Mouse (Mus musculus) induced T-regulatory cell, adult 2 months (primary cell): ENCODE measurements around the gene Rfxank.

ENCODE experiments used
- DNase-seq: peaks from one replicate; pipeline ENCODE4 v3.0.0-alpha.2; 2012; ENCODE audit warnings: low read depth

The Rfxank gene

GRCm38 (mm10) chr8:70104506-70104905, 34.4 kb downstream of the Rfxank start:
- peak; percentile 77 for DNase-seq

DNA sequence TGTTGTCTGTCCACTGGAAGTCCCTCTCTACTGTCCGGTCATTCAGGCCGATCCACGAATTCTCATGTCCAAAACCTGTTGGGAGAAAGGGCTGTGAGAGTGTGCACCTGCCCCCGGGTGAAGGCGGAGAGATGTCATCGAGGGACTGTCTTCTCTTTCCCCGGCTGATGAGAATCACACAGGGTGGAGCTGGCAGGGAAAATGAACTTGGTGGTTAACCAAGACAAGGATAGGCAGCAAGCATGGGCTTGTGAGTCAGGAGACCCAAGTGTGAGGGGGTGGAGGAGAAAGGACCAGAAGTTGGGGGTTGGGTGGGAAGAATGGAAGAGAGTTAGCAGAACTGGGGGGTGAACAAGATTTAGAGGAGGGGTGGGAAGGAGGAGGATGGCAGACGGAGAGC, 38.7 kb downstream of the Rfxank start:
- DNase-seq: no peak

- DNase-seq: no peak
Measured at GRCm38 (mm10) chr8:70099276-70099675, 39.7 kb downstream of the Rfxank start.

DNA sequence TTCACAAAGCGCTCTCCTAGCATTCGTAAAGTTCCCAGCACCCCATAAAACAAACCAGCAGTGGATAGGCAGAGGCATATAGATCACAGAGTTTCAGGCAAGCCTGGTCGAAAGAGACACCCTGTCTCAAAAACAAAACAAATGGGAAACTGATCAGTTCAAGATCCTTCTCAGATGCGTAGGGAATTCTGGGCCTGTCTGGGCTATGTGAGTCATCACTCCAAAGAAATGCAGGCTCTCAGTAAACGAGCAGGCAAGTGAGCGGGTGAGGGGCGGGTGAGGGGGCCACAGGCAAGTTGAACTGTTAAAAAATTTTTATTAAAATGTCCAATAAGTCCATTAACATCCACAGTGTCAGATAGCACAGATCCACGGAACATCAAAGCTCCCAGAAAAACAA, 46.2 kb downstream of the Rfxank start:
- DNase-seq: no peak

DNA sequence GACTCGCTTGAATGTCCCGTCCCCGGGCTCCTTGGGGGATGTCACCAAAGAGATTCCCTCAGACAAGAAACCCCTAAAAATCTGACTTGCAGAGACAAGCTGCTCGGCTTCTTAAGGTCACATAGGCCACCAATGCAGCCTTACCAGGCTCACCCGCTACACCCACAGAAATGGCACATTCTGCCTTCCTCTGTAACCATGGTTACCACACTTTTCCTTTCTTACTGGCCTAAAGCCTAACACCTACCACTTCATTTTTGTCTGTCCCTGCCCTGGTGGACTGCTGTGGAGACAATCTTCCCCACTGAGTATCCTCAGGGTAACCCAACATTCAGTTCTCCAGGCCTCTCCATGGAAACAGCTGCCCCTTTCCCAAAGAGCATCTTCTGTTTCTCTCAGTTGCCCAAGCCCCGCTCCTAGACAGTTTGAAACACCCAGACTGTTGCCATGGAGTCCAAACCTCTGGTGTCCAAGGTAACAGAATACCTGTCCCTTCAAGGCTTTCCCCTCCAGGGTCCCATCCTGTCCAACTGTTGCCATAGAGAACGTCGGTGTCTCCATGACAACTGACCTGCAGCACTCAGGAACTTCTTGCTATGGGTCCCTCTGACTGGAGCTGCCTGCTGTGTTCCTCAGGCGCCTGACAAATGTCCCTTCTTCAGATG, 49.5 kb downstream of the Rfxank start:
- no peak for DNase-seq

GRCm38 (mm10) chr8:70087836-70088650, 50.9 kb downstream of the Rfxank start:
- no peak for DNase-seq

- no peak for DNase-seq
Measured at GRCm38 (mm10) chr8:70087237-70087636, 51.7 kb downstream of the Rfxank start.

- DNase-seq: no peak
Measured at GRCm38 (mm10) chr8:70086151-70086550, 52.8 kb downstream of the Rfxank start.

DNA sequence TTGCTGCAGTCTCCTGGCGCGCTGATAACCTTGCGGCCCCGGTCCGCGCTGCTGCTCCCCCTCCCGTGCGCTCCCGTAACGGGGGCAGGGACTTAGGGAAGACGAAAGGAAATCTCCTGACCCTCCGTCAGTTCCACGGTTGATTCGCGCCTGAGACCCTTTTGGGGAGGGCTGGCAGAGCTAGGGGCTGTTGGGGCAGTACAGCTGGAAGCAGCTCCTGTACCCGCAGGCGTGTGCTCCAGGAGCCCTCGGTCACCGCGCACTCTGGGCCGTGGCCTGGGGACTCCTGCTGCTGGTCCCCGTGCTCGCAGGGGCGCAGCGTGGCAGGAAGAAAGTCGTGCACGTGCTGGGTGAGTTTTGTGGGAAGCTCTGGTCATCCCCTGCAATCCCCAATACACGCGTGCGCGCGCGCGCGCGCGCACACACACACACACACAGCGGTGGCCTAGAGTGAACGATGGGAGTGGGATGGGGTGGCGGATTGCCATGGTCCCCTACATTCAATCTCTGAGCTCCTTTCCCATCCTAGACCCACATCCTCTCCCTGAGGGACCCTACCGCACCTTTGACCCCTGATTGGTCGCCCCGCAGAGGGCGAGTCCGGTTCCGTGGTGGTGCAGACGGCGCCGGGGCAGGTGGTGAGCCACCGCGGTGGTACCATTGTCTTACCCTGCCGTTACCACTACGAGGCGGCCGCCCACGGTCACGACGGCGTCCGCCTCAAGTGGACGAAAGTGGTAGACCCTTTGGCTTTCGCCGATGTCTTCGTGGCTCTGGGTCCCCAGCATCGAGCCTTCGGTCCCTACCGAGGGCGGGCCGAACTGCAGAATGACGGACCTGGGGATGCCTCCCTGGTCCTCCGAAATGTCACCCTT, 54.5 kb downstream of the Rfxank start:
- DNase-seq: peak; percentile 19

- peak; percentile 31 for DNase-seq
Measured at GRCm38 (mm10) chr8:70083285-70083684, 55.7 kb downstream of the Rfxank start, which contains the start of gene Hapln4. Gene Hapln4, plus strand, starts transcription at chr8:70083457.

GRCm38 (mm10) chr8:70081976-70082375, 57.0 kb downstream of the Rfxank start:
- DNase-seq: no peak
